Mouse (Mus musculus): Measurements from ENCODE around the gene Pax6. TPM values are rescaled to one million over a fixed set of nuclear protein-coding genes. Genes with fewer than 3 reads are reported as not detected.

Gene Pax6
- total RNA-seq, 1 experiment from 2014 or later = not detected

- no peak for DNase-seq
These were observed 67.5 kb downstream of the Pax6 start for GRCm38 (mm10) chr2:105736166-105736565.

GRCm38 (mm10) chr2:105746896-105747295, 78.2 kb downstream of the Pax6 start:
- no peak for DNase-seq

Other genes starting within 250 kb of the Pax6 start
- 17.1 and 18.6 TPM in 2 replicates for gene Elp4, start 235.7 kb downstream of the Pax6 start, total RNA-seq (2021)
- 32.6 and 45.9 TPM in 2 replicates for gene Immp1l, start 235.7 kb downstream of the Pax6 start, total RNA-seq (2021)

Measured in adrenal gland, postnatal 25 days (tissue).